Mouse (Mus musculus): ENCODE results near the gene Olfr869. TPM values are rescaled to one million over a fixed set of nuclear protein-coding genes. Genes with fewer than 3 reads are reported as not detected.

Gene Olfr869
- total RNA-seq (2021), result not detected
- long read RNA-seq, experiment 1, result 0 reads
- long read RNA-seq, experiment 2, result 0 reads

- no peak for DNase-seq
Observed at GRCm38 (mm10) chr9:20128709-20129108, at the start of gene Olfr869. Gene Olfr869 (plus strand): TSS chr9:20129009.

GRCm38 (mm10) chr9:20098326-20098725, 30.5 kb upstream of the Olfr869 start, which contains the start of gene Olfr868:
Gene Olfr868 (plus strand): TSS chr9:20098626.
- DNase-seq, result no peak

- no peak for DNase-seq
Observed at GRCm38 (mm10) chr9:20149706-20150105, 20.9 kb downstream of the Olfr869 start.

- DNase-seq, result no peak
Observed at GRCm38 (mm10) chr9:20173957-20174356, 45.1 kb downstream of the Olfr869 start, which contains the start of gene Olfr870. Gene Olfr870 (minus strand): TSS chr9:20174057.

- DNase-seq, result no peak
Observed at GRCm38 (mm10) chr9:20179463-20179862, 50.7 kb downstream of the Olfr869 start.

Other genes starting within 250 kb of the Olfr869 start
- gene Olfr862, start 241.0 kb upstream of the Olfr869 start, total RNA-seq (2021), result not detected
- not detected for gene Olfr77, start 212.1 kb upstream of the Olfr869 start, total RNA-seq (2021)
- gene Olfr866, start 101.0 kb upstream of the Olfr869 start, total RNA-seq (2021), result not detected
- not detected for gene Olfr867, start 71.4 kb upstream of the Olfr869 start, total RNA-seq (2021)
- not detected for gene Olfr868, start 30.4 kb upstream of the Olfr869 start, total RNA-seq (2021)
- not detected for gene Olfr870, start 45.0 kb downstream of the Olfr869 start, total RNA-seq (2021)
- not detected for gene Olfr871, start 83.2 kb downstream of the Olfr869 start, total RNA-seq (2021)
- not detected for gene Olfr872, start 108.1 kb downstream of the Olfr869 start, total RNA-seq (2021)
- gene Olfr39, start 153.3 kb downstream of the Olfr869 start, total RNA-seq (2021), result not detected
- gene Olfr873, start 169.5 kb downstream of the Olfr869 start, total RNA-seq (2021), result not detected
- gene Olfr18, start 207.1 kb downstream of the Olfr869 start, total RNA-seq (2021), result not detected

All from heart, adult 18-20 months (tissue).